9 mouse cellular contexts compared by ENCODE assay signal in genomic region chr11:61349337-61349736, GRCm38 (mm10). TPM values are rescaled to one million over a fixed set of nuclear protein-coding genes. Genes with fewer than 3 reads are reported as not detected.
DNase-seq lines count a peak whose midpoint lies in the region; ATAC-seq and TF ChIP-seq lines count a peak whose summit lies in the region.
"Had no signal": no experiment of that assay in that cellular context is flagged by ENCODE, and none has a peak within 500 bp of the region (broad histone marks: within the 10 kb centered on the region; RNA-seq: fewer than 3 reads in every experiment).

No protein-coding gene starts in this region.

- no peaks in the 10 kb centered on the region; the same call in 1 of the 2 replicates for H3K27me3 ChIP-seq in midbrain, embryonic 14.5 days (ENCODE audit: control insufficient read depth, insufficient read depth, low read length)
- H3K27me3 ChIP-seq in midbrain, embryonic 15.5 days (replicated peaks): peaks cover 5% of the 10 kb centered on the region; the same call in 1 of the 2 replicates
- peaks cover 11% of the 10 kb centered on the region; the same call in 1 of the 2 replicates for H3K27me3 ChIP-seq in kidney, embryonic 16.5 days (ENCODE audit: insufficient read depth, low read length)
- H3K27me3 ChIP-seq in liver, embryonic 14.5 days (ENCODE audit: control insufficient read depth, insufficient read depth, low read length): peaks cover under 1% of the 10 kb centered on the region; the same call in 1 of the 2 replicates

- peak; percentile 46 for DNase-seq in midbrain, embryonic 14.5 days
- DNase-seq in c-Kit-positive CD71-positive TER-119-negative erythroid progenitor cells, embryonic 14.5 days (ENCODE audit: low read depth): peak; percentile 58
- DNase-seq in gastrocnemius, postnatal 10 days: peak; percentile 57
- peak; percentile 28 to 40 (median 30) for DNase-seq in liver, embryonic 14.5 days (ENCODE audit: low read depth in 3 of 3, low spot score in 3 of 3)
- DNase-seq in retina, postnatal 7 days (ENCODE audit: low read depth, low spot score): peak; percentile 46
- DNase-seq in thymus, postnatal 25 days: peak; percentile 80

- no peak for TF ChIP-seq EP300 in liver, embryonic 14.5 days (IDR thresholded peaks at IDR 0.05; ENCODE audit: low read depth)

- H3K27ac ChIP-seq in midbrain, embryonic 14.5 days (replicated peaks; ENCODE audit: low read depth, low read length): no peak overlapping the region
- H3K27ac ChIP-seq in midbrain, embryonic 15.5 days: no peak overlapping the region
- H3K27ac ChIP-seq in kidney, embryonic 16.5 days (ENCODE audit: low read length): no peak overlapping the region
- H3K27ac ChIP-seq in liver, embryonic 14.5 days: no peak overlapping the region

- no peaks in the 10 kb centered on the region for H3K4me1 ChIP-seq in midbrain, embryonic 14.5 days (ENCODE audit: control insufficient read depth, insufficient read depth, low read length)
- no peaks in the 10 kb centered on the region for H3K4me1 ChIP-seq in midbrain, embryonic 15.5 days
- H3K4me1 ChIP-seq in kidney, embryonic 16.5 days (ENCODE audit: insufficient read depth, low read length): peaks cover 9% of the 10 kb centered on the region
- peaks cover 0 to 4% of the 10 kb centered on the region in 2 experiments; a peak in 2 of 4 replicates for H3K4me1 ChIP-seq in liver, embryonic 14.5 days (replicated peaks; ENCODE audit: control insufficient read depth in 2 of 2, insufficient read depth in 2 of 2, low read length in 1 of 2)

- no peak for ATAC-seq in midbrain, embryonic 14.5 days (ENCODE audit: low FRiP score, low TSS enrichment)
- ATAC-seq in midbrain, embryonic 15.5 days (replicated peaks): no peak
- peak; percentile 65 for ATAC-seq in kidney, embryonic 16.5 days (ENCODE audit: low FRiP score, low TSS enrichment)
- no peak for ATAC-seq in liver, embryonic 14.5 days (ENCODE audit: insufficient read depth)

- no peaks in the 10 kb centered on the region for H3K36me3 ChIP-seq in midbrain, embryonic 14.5 days (ENCODE audit: control insufficient read depth, insufficient read depth, low read length)
- no peaks in the 10 kb centered on the region for H3K36me3 ChIP-seq in midbrain, embryonic 15.5 days (replicated peaks)
- H3K36me3 ChIP-seq in kidney, embryonic 16.5 days (ENCODE audit: insufficient read depth, low read length): no peaks in the 10 kb centered on the region
- no peaks in the 10 kb centered on the region for H3K36me3 ChIP-seq in liver, embryonic 14.5 days (replicated peaks; ENCODE audit: control insufficient read depth, insufficient read depth, low read depth)

- no peak overlapping the region for H3K4me2 ChIP-seq in midbrain, embryonic 14.5 days (ENCODE audit: low read length)
- H3K4me2 ChIP-seq in midbrain, embryonic 15.5 days: no peak overlapping the region
- no peak overlapping the region for H3K4me2 ChIP-seq in kidney, embryonic 16.5 days (replicated peaks; ENCODE audit: low read depth, low read length)
- no peak overlapping the region for H3K4me2 ChIP-seq in liver, embryonic 14.5 days (ENCODE audit: low read depth)

- H3K4me3 ChIP-seq in midbrain, embryonic 14.5 days (replicated peaks; ENCODE audit: low read depth, low read length): no peak overlapping the region
- no peak overlapping the region for H3K4me3 ChIP-seq in midbrain, embryonic 15.5 days
- no peak overlapping the region for H3K4me3 ChIP-seq in kidney, embryonic 16.5 days (ENCODE audit: low read length)
- H3K4me3 ChIP-seq in liver, embryonic 14.5 days (ENCODE audit: insufficient read depth in 1 of 2, low read depth in 2 of 2, low read length in 2 of 2): no peak overlapping the region
- H3K4me3 ChIP-seq: erythroblast, embryonic 14.5 days had no signal

- 17% methylated on average over 8 of the region's 8 CpGs for WGBS in midbrain, embryonic 14.5 days
- WGBS in midbrain, embryonic 15.5 days: 14% methylated on average over 8 of the region's 8 CpGs
- WGBS in kidney, embryonic 16.5 days: 3% methylated on average over 8 of the region's 8 CpGs
- 3% methylated on average over 8 of the region's 8 CpGs for WGBS in liver, embryonic 14.5 days (ENCODE audit: insufficient replicate concordance)

- TF ChIP-seq CTCF in liver, embryonic 14.5 days (IDR thresholded peaks at IDR 0.05; ENCODE audit: low read depth): peak; percentile 84

- H3K9ac ChIP-seq in midbrain, embryonic 14.5 days (replicated peaks; ENCODE audit: low read length): no peak overlapping the region
- H3K9ac ChIP-seq in midbrain, embryonic 15.5 days: no peak overlapping the region
- no peak overlapping the region for H3K9ac ChIP-seq in kidney, embryonic 16.5 days (replicated peaks; ENCODE audit: low read length)
- no peak overlapping the region for H3K9ac ChIP-seq in liver, embryonic 14.5 days (replicated peaks)

- no peaks in the 10 kb centered on the region for H3K9me3 ChIP-seq in midbrain, embryonic 14.5 days (ENCODE audit: control insufficient read depth, low read length)
- no peaks in the 10 kb centered on the region for H3K9me3 ChIP-seq in midbrain, embryonic 15.5 days
- no peaks in the 10 kb centered on the region for H3K9me3 ChIP-seq in kidney, embryonic 16.5 days (ENCODE audit: low read length)
- H3K9me3 ChIP-seq in liver, embryonic 14.5 days (ENCODE audit: control insufficient read depth, low read length): no peaks in the 10 kb centered on the region

RNA-seq across cellular contexts. Expression of gene Slc47a2, which starts 6.7 kb away (rescaled TPM):
- not detected in 2 replicates for polyA plus RNA-seq in midbrain, embryonic 14.5 days (2014; fragmentation: Nextera tagmentation; extraction: Ambion mirVana)
- not detected in 2 replicates for polyA plus RNA-seq in midbrain, embryonic 15.5 days (2015; fragmentation: Nextera tagmentation; extraction: Ambion mirVana)
- total RNA-seq in gastrocnemius, postnatal 10 days (2021): not detected
- 0.10 TPM in 1 of 2 replicates, not detected in the other for polyA plus RNA-seq in kidney, embryonic 16.5 days (2015; fragmentation: Nextera tagmentation; extraction: Ambion mirVana)
- 0.12 and 0.21 TPM in 2 replicates for polyA plus RNA-seq in liver, embryonic 14.5 days (2012; rRNA removed)
- 0.10 TPM in 1 of 2 replicates, not detected in the other for polyA plus RNA-seq in liver, embryonic 14.5 days (2014; fragmentation: Nextera tagmentation; extraction: Ambion mirVana)
- polyA plus RNA-seq: erythroblast, embryonic 14.5 days had no signal

RNA-seq across cellular contexts. Expression of gene Slc47a1, which starts 28.8 kb away (rescaled TPM):
- polyA plus RNA-seq in midbrain, embryonic 14.5 days (2014; fragmentation: Nextera tagmentation; extraction: Ambion mirVana): not detected in 2 replicates
- 0.31 TPM in 2 replicates for polyA plus RNA-seq in midbrain, embryonic 15.5 days (2015; fragmentation: Nextera tagmentation; extraction: Ambion mirVana)
- total RNA-seq in gastrocnemius, postnatal 10 days (2021): 1 to 10 TPM; 4.2 to 5.0 TPM
- 39.5 and 48.8 TPM in 2 replicates for polyA plus RNA-seq in kidney, embryonic 16.5 days (2015; fragmentation: Nextera tagmentation; extraction: Ambion mirVana)
- polyA plus RNA-seq in liver, embryonic 14.5 days (2012; rRNA removed): 5.8 and 6.2 TPM in 2 replicates
- polyA plus RNA-seq in liver, embryonic 14.5 days (2014; fragmentation: Nextera tagmentation; extraction: Ambion mirVana): 7.5 and 8.6 TPM in 2 replicates
- polyA plus RNA-seq: erythroblast, embryonic 14.5 days had no signal

Comparison
In these comparisons a context has a peak if more than half of its experiments do, and no peak if none do; other contexts are left out.
1. DNase-seq: peak in every context shown above with its lines; median percentile 80 in thymus, postnatal 25 days; 58 in c-Kit-positive CD71-positive TER-119-negative erythroid progenitor cells, embryonic 14.5 days; 57 in gastrocnemius, postnatal 10 days; 46 in midbrain, embryonic 14.5 days; 46 in retina, postnatal 7 days; 30 in liver, embryonic 14.5 days.